Mouse (Mus musculus): ENCODE measurements around the gene Kif5c.

GRCm38 (mm10) chr2:49735386-49735785, 116.3 kb downstream of the Kif5c start:
- TF ChIP-seq CTCF (IDR thresholded peaks at IDR 0.05; ENCODE audit: control insufficient read depth, insufficient read depth, insufficient read length), result no peak
- TF ChIP-seq USF1 (IDR thresholded peaks at IDR 0.05; ENCODE audit: low read depth), result no peak
- TF ChIP-seq MAX (IDR thresholded peaks at IDR 0.05), result no peak
- no peak for TF ChIP-seq MYOG (IDR thresholded peaks at IDR 0.05; ENCODE audit: control insufficient read depth, extremely low read depth, insufficient read length)
- TF ChIP-seq CEBPB (IDR thresholded peaks at IDR 0.05; ENCODE audit: low read depth), result no peak
- TF ChIP-seq FOSL1 (IDR thresholded peaks at IDR 0.05; ENCODE audit: insufficient read depth, low read length, poor library complexity, severe bottlenecking), result no peak
- TF ChIP-seq MYOD1 (IDR thresholded peaks at IDR 0.05; ENCODE audit: control insufficient read depth, insufficient read length, low read depth), result no peak

Measured in C2C12 (cell line).